Mouse (Mus musculus): ENCODE data around the gene B3galt6. TPM values are rescaled to one million over a fixed set of nuclear protein-coding genes. Genes with fewer than 3 reads are reported as not detected.
A peak's percentile ranks its signal among the peaks of the same experiment; 100 is the strongest.

B3galt6 gene
- total and polyA plus RNA-seq, 3 experiments: 3.4 to 11.3 (median 8.6) TPM

- no peaks in the 10 kb centered on the region for H3K9me3 ChIP-seq (replicated peaks; ENCODE audit: low read length)
- no peak overlapping the region for H3K4me3 ChIP-seq (replicated peaks in 1 of 3; ENCODE audit: low read depth in 2 of 3, low read length in 2 of 3, poor library complexity in 1 of 3)
- H3K9ac ChIP-seq (ENCODE audit: insufficient read depth, low read depth): no peak overlapping the region
- TF ChIP-seq UBTF (IDR thresholded peaks at IDR 0.05; ENCODE audit: low read depth, low read length): no peak
- no peak for TF ChIP-seq TCF12 (IDR thresholded peaks at IDR 0.05; ENCODE audit: low read depth, low read length)
- no peak for TF ChIP-seq RCOR1 (conservative IDR thresholded peaks at IDR 0.05; ENCODE audit: low read depth, low read length)
- no peak for TF ChIP-seq ETS1 (conservative IDR thresholded peaks at IDR 0.05; ENCODE audit: low read depth, low read length)
- no peak for TF ChIP-seq ELF1 (IDR thresholded peaks at IDR 0.05; ENCODE audit: low read depth, low read length)
- TF ChIP-seq ZKSCAN1 (IDR thresholded peaks at IDR 0.05; ENCODE audit: borderline replicate concordance, low read depth, low read length): no peak
- no peak for TF ChIP-seq E2F4 (IDR thresholded peaks at IDR 0.05; ENCODE audit: insufficient replicate concordance, low read depth, low read length)
- no peak for TF ChIP-seq ZC3H11A (IDR thresholded peaks at IDR 0.05; ENCODE audit: low read depth, low read length)
- no peak for TF ChIP-seq HCFC1 (IDR thresholded peaks at IDR 0.05; ENCODE audit: low read depth, low read length)
- H3K27me3 ChIP-seq (replicated peaks): no peaks in the 10 kb centered on the region
- H3K27ac ChIP-seq (ENCODE audit: insufficient read depth, low read depth): no peak overlapping the region
- no peak overlapping the region for H3K4me2 ChIP-seq (ENCODE audit: insufficient read depth, low read depth, poor library complexity, severe bottlenecking)
- dilution Hi-C loops (cut with MboI; ENCODE audit: extremely low pct_ligation_motif_present, extremely low pct_unique_long_range_greater_than_20kb, low sequenced_read_pairs) (no loop called here), in situ Hi-C loops (cut with MboI; ENCODE audit: low pct_ligation_motif_present, low pct_unique_long_range_greater_than_20kb, low sequenced_read_pairs) (no loop called here)
- no peak for DNase-seq (ENCODE audit: extremely low read depth)
- H3K4me1 ChIP-seq (ENCODE audit: control insufficient read depth in 1 of 2, insufficient read depth in 2 of 2): peaks cover 30 to 71% of the 10 kb centered on the region in 2 experiments
- H3K36me3 ChIP-seq (replicated peaks in 1 of 2; ENCODE audit: control insufficient read depth in 1 of 2, insufficient read depth in 1 of 2, low read length in 1 of 2): peaks cover 16 to 32% of the 10 kb centered on the region in 2 experiments
- H3K79me2 ChIP-seq (replicated peaks; ENCODE audit: control insufficient read depth, extremely low read depth, insufficient read depth, poor library complexity, severe bottlenecking): no peaks in the 10 kb centered on the region
Measured at GRCm38 (mm10) chr4:156028580-156028979, 36.1 kb upstream of the B3galt6 start.

- Histone ChIP-seq H3K27ac (ENCODE audit: insufficient read depth, low read depth) (peak within 1 kb of the TSS; percentile 59), H3K79me2 (replicated peaks; ENCODE audit: control insufficient read depth, extremely low read depth, insufficient read depth, poor library complexity, severe bottlenecking) (no peaks in the 10 kb centered on the region), H3K27me3 (replicated peaks) (no peaks in the 10 kb centered on the region), H3K9me3 (replicated peaks; ENCODE audit: low read length) (no peaks in the 10 kb centered on the region), H3K9ac (ENCODE audit: insufficient read depth, low read depth) (peak within 1 kb of the TSS; percentile 59), H3K36me3 (replicated peaks in 1 of 2; ENCODE audit: control insufficient read depth in 1 of 2, insufficient read depth in 1 of 2, low read length in 1 of 2) (peaks cover 16 to 32% of the 10 kb centered on the region in 2 experiments), H3K4me3 (replicated peaks in 1 of 3; ENCODE audit: low read depth in 2 of 3, low read length in 2 of 3, poor library complexity in 1 of 3) (peak within 1 kb of the TSS; percentile 54 to 61 (median 56)), H3K4me1 (ENCODE audit: control insufficient read depth in 1 of 2, insufficient read depth in 2 of 2) (peaks cover 27 to 77% of the 10 kb centered on the region in 2 experiments), H3K4me2 (ENCODE audit: insufficient read depth, low read depth, poor library complexity, severe bottlenecking) (peak within 1 kb of the TSS; percentile 77)
- in situ Hi-C loops (cut with MboI; ENCODE audit: low pct_ligation_motif_present, low pct_unique_long_range_greater_than_20kb, low sequenced_read_pairs) (no loop called here), dilution Hi-C loops (cut with MboI; ENCODE audit: extremely low pct_ligation_motif_present, extremely low pct_unique_long_range_greater_than_20kb, low sequenced_read_pairs) (no loop called here)
- no peak for DNase-seq (ENCODE audit: extremely low read depth)
- TF ChIP-seq MAFK (IDR thresholded peaks at IDR 0.05; ENCODE audit: insufficient replicate concordance, low read length) (no peak), MEF2A (IDR thresholded peaks at IDR 0.05; ENCODE audit: borderline replicate concordance, low read depth, low read length) (0 out of 2 replicates have a peak, but pooled peaks have one; percentile 53), PAX5 (IDR thresholded peaks at IDR 0.05; ENCODE audit: low read length) (no peak), ELF1 (IDR thresholded peaks at IDR 0.05; ENCODE audit: low read depth, low read length) (no peak), EP300 (IDR thresholded peaks at IDR 0.05; ENCODE audit: low read length) (no peak), POLR2A (IDR thresholded peaks at IDR 0.05; ENCODE audit: low read depth, low read length) (peak; percentile 70), RAD21 (IDR thresholded peaks at IDR 0.05; ENCODE audit: low read depth, low read length) (peak; percentile 53), SMC3 (IDR thresholded peaks at IDR 0.05; ENCODE audit: low read depth, low read length) (peak; percentile 42), ZKSCAN1 (IDR thresholded peaks at IDR 0.05; ENCODE audit: borderline replicate concordance, low read depth, low read length) (no peak), MYC (IDR thresholded peaks at IDR 0.05; ENCODE audit: low read depth, low read length) (no peak), CHD2 (IDR thresholded peaks at IDR 0.05; ENCODE audit: low read length) (no peak), ETS1 (conservative IDR thresholded peaks at IDR 0.05; ENCODE audit: low read depth, low read length) (no peak; the same call in 1 of the 2 replicates), MAZ (IDR thresholded peaks at IDR 0.05; ENCODE audit: low read depth, low read length) (0 out of 2 replicates have a peak, but pooled peaks have one; percentile 24), CHD1 (IDR thresholded peaks at IDR 0.05; ENCODE audit: low read depth, low read length) (no peak), TBP (conservative IDR thresholded peaks at IDR 0.05; ENCODE audit: low read depth, low read length) (0 out of 2 replicates have a peak, but pooled peaks have one; percentile 26), UBTF (IDR thresholded peaks at IDR 0.05; ENCODE audit: low read depth, low read length) (no peak), HCFC1 (IDR thresholded peaks at IDR 0.05; ENCODE audit: low read depth, low read length) (no peak; the same call in 1 of the 2 replicates), IRF4 (IDR thresholded peaks at IDR 0.05; ENCODE audit: low read depth, low read length) (no peak; the same call in 1 of the 2 replicates), KAT2A (IDR thresholded peaks at IDR 0.05; ENCODE audit: insufficient replicate concordance, low read length) (no peak), BHLHE40 (IDR thresholded peaks at IDR 0.05; ENCODE audit: low read depth, low read length) (no peak), TCF12 (IDR thresholded peaks at IDR 0.05; ENCODE audit: low read depth, low read length) (peak; percentile 53; the same call in 1 of the 2 replicates), USF1 (IDR thresholded peaks at IDR 0.05; ENCODE audit: low read depth, low read length) (no peak), GABPA (IDR thresholded peaks at IDR 0.05; ENCODE audit: insufficient replicate concordance, low read depth, low read length) (no peak), RCOR1 (conservative IDR thresholded peaks at IDR 0.05; ENCODE audit: low read depth, low read length) (no peak), POLR2AphosphoS2 (IDR thresholded peaks at IDR 0.05; ENCODE audit: low read depth, low read length) (peak; percentile 45; the same call in 1 of the 2 replicates), USF2 (conservative IDR thresholded peaks at IDR 0.05; ENCODE audit: low read depth, low read length) (no peak), ZC3H11A (IDR thresholded peaks at IDR 0.05; ENCODE audit: low read depth, low read length) (no peak), CTCF (conservative IDR thresholded peaks at IDR 0.05 in 1 of 2, IDR thresholded peaks at IDR 0.05 in 1 of 2; ENCODE audit: low read depth in 2 of 2, low read length in 2 of 2) (peak in 1 of 2 experiments; percentile 53; a peak in 2 of 4 replicates), NELFE (IDR thresholded peaks at IDR 0.05; ENCODE audit: low read depth, low read length) (peak; percentile 58), ZMIZ1 (IDR thresholded peaks at IDR 0.05; ENCODE audit: low read depth, low read length) (no peak)
Measured at GRCm38 (mm10) chr4:156026013-156026412, 33.6 kb upstream of the B3galt6 start, which contains the start of gene Tnfrsf18. TSS of gene Tnfrsf18 (plus strand) at chr4:156026164.

All from CH12.LX (cell line).